Mouse (Mus musculus) MEL (cell line): ENCODE measurements around the gene Dhx30. TPM values are rescaled to one million over a fixed set of nuclear protein-coding genes. Genes with fewer than 3 reads are reported as not detected.

Experiments used
- DNase-seq: peaks from one replicate; pipeline ENCODE4 v3.0.0; 2011; ENCODE audit warnings: low read depth, low spot score
- H3K27ac ChIP-seq: 2 replicates; pipeline ENCODE4 v1.5.1; 2012; ENCODE audit warnings: low read depth, mild to moderate bottlenecking, control low read depth, low read length, moderate library complexity; ENCODE audit not compliant: control insufficient read depth
- H3K27me3 ChIP-seq, 2 experiments: fragments of 150-350 bp in 1 of 2; sonication (generic) in 1 of 2; 2 replicates each; pipeline ENCODE4 v1.6.1; 2012; ENCODE audit warnings: low read length in 2 of 2, mild to moderate bottlenecking in 2 of 2, improper control_type of control experiment in 1 of 2, moderate library complexity in 1 of 2; ENCODE audit not compliant: insufficient read depth in 2 of 2, control insufficient read depth in 1 of 2
- H3K36me3 ChIP-seq, 2 experiments: 2 replicates each; pipeline ENCODE4 v1.6.1; 2012 to 2014; ENCODE audit warnings: low read length in 2 of 2, improper control_type of control experiment in 1 of 2, inconsistent platforms in 1 of 2, mild to moderate bottlenecking in 1 of 2; ENCODE audit not compliant: insufficient read depth in 2 of 2, control insufficient read depth in 1 of 2
- H3K4me1 ChIP-seq, 2 experiments: fragments of 150-350 bp in 1 of 2; sonication (generic) in 1 of 2; 2 replicates each; pipeline ENCODE4 v1.6.1; 2012; ENCODE audit warnings: low read length in 2 of 2, improper control_type of control experiment in 1 of 2, mild to moderate bottlenecking in 1 of 2; ENCODE audit not compliant: insufficient read depth in 2 of 2, control insufficient read depth in 1 of 2
- H3K4me3 ChIP-seq, 2 experiments: fragments of 150-350 bp in 1 of 2; sonication (generic) in 1 of 2; 2 replicates each; pipeline ENCODE4 v1.5.1; 2012; ENCODE audit warnings: low read depth in 2 of 2, low read length in 2 of 2, mild to moderate bottlenecking in 2 of 2, moderate library complexity in 2 of 2, control low read depth in 1 of 2, improper control_type of control experiment in 1 of 2; ENCODE audit not compliant: control insufficient read depth in 1 of 2, insufficient read depth in 1 of 2
- H3K79me2 ChIP-seq: 2 replicates; pipeline ENCODE4 v1.6.1; 2012; ENCODE audit warnings: mild to moderate bottlenecking, low read length, moderate library complexity; ENCODE audit not compliant: control insufficient read depth, poor library complexity, insufficient read depth
- H3K9ac ChIP-seq: 2 replicates; pipeline ENCODE4 v1.6.1; 2012; ENCODE audit warnings: low read depth, mild to moderate bottlenecking, control low read depth, low read length, moderate library complexity; ENCODE audit not compliant: control insufficient read depth, poor library complexity, severe bottlenecking
- H3K9me3 ChIP-seq: fragments of 150-350 bp; sonication (generic); replicated peaks from 2 replicates; pipeline ENCODE4 v1.6.1; 2012; ENCODE audit warnings: mild to moderate bottlenecking, low read length, improper control_type of control experiment, moderate library complexity; ENCODE audit not compliant: insufficient read depth
- CHD1 ChIP-seq: IDR thresholded peaks from 2 replicates; pipeline ENCODE4 v1.6.1; 2012; ENCODE audit warnings: low read depth, mild to moderate bottlenecking, inconsistent platforms, low read length, improper control_type of control experiment
- E2F4 ChIP-seq: IDR thresholded peaks from 2 replicates; pipeline ENCODE4 v1.6.1; 2011; ENCODE audit warnings: low read depth, low read length, improper control_type of control experiment, borderline replicate concordance
- GATA1 ChIP-seq: IDR thresholded peaks from 2 replicates; pipeline ENCODE4 v1.6.1; 2011; ENCODE audit warnings: low read depth, low read length, improper control_type of control experiment
- MAFK ChIP-seq: IDR thresholded peaks from 2 replicates; pipeline ENCODE4 v1.6.1; 2011; ENCODE audit warnings: low read depth, mild to moderate bottlenecking, low read length, improper control_type of control experiment, borderline replicate concordance
- MAZ ChIP-seq: IDR thresholded peaks from 2 replicates; pipeline ENCODE4 v1.6.1; 2012; ENCODE audit warnings: low read depth, mild to moderate bottlenecking, inconsistent platforms, low read length, improper control_type of control experiment
- MEF2A ChIP-seq: IDR thresholded peaks from 2 replicates; pipeline ENCODE4 v1.6.1; 2014; ENCODE audit warnings: low read depth, mild to moderate bottlenecking, inconsistent platforms, low read length, improper control_type of control experiment; ENCODE audit not compliant: poor library complexity, insufficient replicate concordance, severe bottlenecking; ENCODE audit errors: extremely low read depth
- MXI1 ChIP-seq: IDR thresholded peaks from 2 replicates; pipeline ENCODE4 v1.6.1; 2011; ENCODE audit warnings: mild to moderate bottlenecking, low read depth, low read length, improper control_type of control experiment
- MYB ChIP-seq: IDR thresholded peaks from 2 replicates; pipeline ENCODE4 v1.6.1; 2011; ENCODE audit warnings: mild to moderate bottlenecking, low read depth, low read length, improper control_type of control experiment
- MYC ChIP-seq: IDR thresholded peaks from 2 replicates; pipeline ENCODE4 v1.6.1; 2011; ENCODE audit warnings: low read depth, mild to moderate bottlenecking, low read length, improper control_type of control experiment, moderate library complexity
- NELFE ChIP-seq: IDR thresholded peaks from 2 replicates; pipeline ENCODE4 v1.6.1; 2011; ENCODE audit warnings: low read depth, low read length, improper control_type of control experiment
- POLR2AphosphoS2 ChIP-seq: IDR thresholded peaks from 2 replicates; pipeline ENCODE4 v1.6.1; 2011; ENCODE audit warnings: low read length, improper control_type of control experiment
- RCOR1 ChIP-seq: IDR thresholded peaks from 2 replicates; pipeline ENCODE4 v1.6.1; 2012; ENCODE audit warnings: low read depth, mild to moderate bottlenecking, inconsistent platforms, low read length, improper control_type of control experiment
- SIN3A ChIP-seq: IDR thresholded peaks from 2 replicates; pipeline ENCODE4 v1.6.1; 2012; ENCODE audit warnings: low read length, improper control_type of control experiment, inconsistent platforms
- TCF12 ChIP-seq: IDR thresholded peaks from 2 replicates; pipeline ENCODE4 v1.6.1; 2014; ENCODE audit warnings: low read depth, mild to moderate bottlenecking, inconsistent platforms, low read length, improper control_type of control experiment, moderate library complexity
- ZC3H11A ChIP-seq: IDR thresholded peaks from 2 replicates; pipeline ENCODE4 v1.6.1; 2012; ENCODE audit warnings: low read depth, mild to moderate bottlenecking, inconsistent platforms, low read length, improper control_type of control experiment
- ZKSCAN1 ChIP-seq: IDR thresholded peaks from 2 replicates; pipeline ENCODE4 v1.6.1; 2012; ENCODE audit warnings: low read depth, mild to moderate bottlenecking, inconsistent platforms, low read length, improper control_type of control experiment, moderate library complexity
- ZMIZ1 ChIP-seq: IDR thresholded peaks from 2 replicates; pipeline ENCODE4 v1.6.1; 2012; ENCODE audit warnings: low read depth, mild to moderate bottlenecking, inconsistent platforms, low read length, improper control_type of control experiment, moderate library complexity
- ZNF384 ChIP-seq: IDR thresholded peaks from 2 replicates; pipeline ENCODE4 v1.6.1; 2012; ENCODE audit warnings: low read depth, mild to moderate bottlenecking, inconsistent platforms, low read length, improper control_type of control experiment
- polyA plus RNA-seq, 2 experiments: library from polyadenylated mRNA; stranded (reverse) in 1 of 2; unstranded in 1 of 2; fragments of >175 nt in 1 of 2; fragments of >200 nt in 1 of 2; gene quantifications; 2 replicates each; pipeline versions ENCODE4 v1.2.1 to v1.2.4; 2012; ENCODE audit warnings: low replicate concordance in 2 of 2, low read depth in 1 of 2; ENCODE audit not compliant: insufficient read length in 2 of 2, insufficient read depth in 1 of 2, missing spikeins in 1 of 2
- total RNA-seq: library from RNA; depleted of rRNA; stranded (reverse); fragments of 300-350 nt; gene quantifications from 2 replicates; pipeline ENCODE4 v1.2.3, GENCODE M21; 2012

The Dhx30 gene
- total and polyA plus RNA-seq, 3 experiments = 113 to 126 TPM; not detected in 1

GRCm38 (mm10) chr9:110062861-110063260 is 54.8 kb downstream of the Dhx30 start:
- no peak for DNase-seq
- Histone ChIP-seq H3K4me1 (no peaks in the 10 kb centered on the region), H3K36me3 (no peaks in the 10 kb centered on the region), H3K9ac (no peak overlapping the region), H3K79me2 (no peaks in the 10 kb centered on the region), H3K9me3 (no peaks in the 10 kb centered on the region), H3K27ac (no peak overlapping the region), H3K27me3 (no peaks in the 10 kb centered on the region), H3K4me3 (no peak overlapping the region)
- TF ChIP-seq MAZ = no peak
- no peak for TF ChIP-seq MXI1
- TF ChIP-seq POLR2AphosphoS2 = no peak
- no peak for TF ChIP-seq ZC3H11A
- TF ChIP-seq SIN3A = no peak
- TF ChIP-seq ZMIZ1 = no peak

GRCm38 (mm10) chr9:110062405-110062804 is 55.2 kb downstream of the Dhx30 start:
- Histone ChIP-seq H3K9me3 (no peaks in the 10 kb centered on the region), H3K4me1 (no peaks in the 10 kb centered on the region), H3K27me3 (no peaks in the 10 kb centered on the region), H3K27ac (no peak overlapping the region), H3K9ac (no peak overlapping the region), H3K36me3 (no peaks in the 10 kb centered on the region), H3K79me2 (no peaks in the 10 kb centered on the region), H3K4me3 (no peak overlapping the region)
- no peak for DNase-seq
- TF ChIP-seq TCF12 (no peak), MXI1 (no peak), POLR2AphosphoS2 (no peak), GATA1 (no peak), RCOR1 (no peak), E2F4 (no peak), CHD1 (no peak), MEF2A (no peak), ZC3H11A (no peak), MAFK (no peak), ZKSCAN1 (no peak), MYB (no peak), ZNF384 (no peak), ZMIZ1 (no peak), NELFE (no peak), MYC (no peak)
